ENCODE assay signal across 8 mouse cellular contexts in genomic region chr8:104247054-104247907, GRCm38 (mm10). TPM values are rescaled to one million over a fixed set of nuclear protein-coding genes. Genes with fewer than 3 reads are reported as not detected.
DNase-seq lines count a peak whose midpoint lies in the region; ATAC-seq and TF ChIP-seq lines count a peak whose summit lies in the region.

No protein-coding gene starts in this region.

- peak; percentile 34 for DNase-seq in gastrocnemius, adult 2 months
- no peak for DNase-seq in gastrocnemius, postnatal 4 days (ENCODE audit: low spot score in 2 of 2)
- DNase-seq in forebrain, embryonic 10.5 days (ENCODE audit: extremely low spot score, low spot score), result no peak
- DNase-seq in hindbrain, postnatal 0 days (ENCODE audit: low spot score), result no peak
- DNase-seq in liver, embryonic 13.5 days, result no peak
- no peak for DNase-seq in ovary, adult 18-20 months (ENCODE audit: low spot score)
- DNase-seq in embryo, embryonic 9.5 days (ENCODE audit: extremely low spot score), result no peak

- intact Hi-C loops in gastrocnemius, adult 2 months (cut with DNase I), result loop anchor here (10.0 kb wide), 1 partner anchor 318 kb away; no protein-coding TSS in a partner anchor

- WGBS in forebrain, embryonic 10.5 days, result 71% methylated on average over 22 of the region's 22 CpGs
- 72% methylated on average over 22 of the region's 22 CpGs for WGBS in hindbrain, postnatal 0 days
- 33% methylated on average over 22 of the region's 22 CpGs for WGBS in liver, embryonic 13.5 days (ENCODE audit: insufficient replicate concordance)

- H3K9me3 ChIP-seq in forebrain, embryonic 10.5 days, result no peaks in the 10 kb centered on the region
- no peaks in the 10 kb centered on the region for H3K9me3 ChIP-seq in hindbrain, postnatal 0 days (ENCODE audit: low read length)
- H3K9me3 ChIP-seq in liver, embryonic 13.5 days (replicated peaks), result no peaks in the 10 kb centered on the region

- H3ac ChIP-seq in myocyte (ENCODE audit: control insufficient read depth, insufficient read length), result no peak overlapping the region

- TF ChIP-seq CTCF in gastrocnemius, adult 2 months (IDR thresholded peaks at IDR 0.05), result no peak
- TF ChIP-seq CTCF in hindbrain, postnatal 0 days (IDR thresholded peaks at IDR 0.05; ENCODE audit: low read depth), result no peak

- no peak for ATAC-seq in hindbrain, postnatal 0 days
- no peak for ATAC-seq in liver, embryonic 13.5 days (ENCODE audit: low read depth)

- H3K27me3 ChIP-seq in forebrain, embryonic 10.5 days (ENCODE audit: poor library complexity, severe bottlenecking), result no peaks in the 10 kb centered on the region
- no peaks in the 10 kb centered on the region for H3K27me3 ChIP-seq in hindbrain, postnatal 0 days (ENCODE audit: insufficient read depth, low read length)
- no peaks in the 10 kb centered on the region for H3K27me3 ChIP-seq in liver, embryonic 13.5 days
- H3K27me3 ChIP-seq in myocyte (ENCODE audit: control insufficient read depth, insufficient read depth, insufficient read length), result no peaks in the 10 kb centered on the region

- H3K36me3 ChIP-seq in forebrain, embryonic 10.5 days (replicated peaks), result peaks cover 16% of the 10 kb centered on the region
- H3K36me3 ChIP-seq in hindbrain, postnatal 0 days (ENCODE audit: insufficient read depth, low read length), result peaks cover 17% of the 10 kb centered on the region
- H3K36me3 ChIP-seq in liver, embryonic 13.5 days, result no peaks in the 10 kb centered on the region
- H3K36me3 ChIP-seq in myocyte (ENCODE audit: control insufficient read depth, insufficient read depth), result peaks cover 3% of the 10 kb centered on the region

- TF ChIP-seq POLR2A in myocyte (IDR thresholded peaks at IDR 0.05; ENCODE audit: insufficient read length, low read depth), result no peak

- H3K79me2 ChIP-seq in myocyte (ENCODE audit: control insufficient read depth, insufficient read depth), result no peaks in the 10 kb centered on the region

- peaks cover 36% of the 10 kb centered on the region for H3K4me1 ChIP-seq in forebrain, embryonic 10.5 days
- H3K4me1 ChIP-seq in hindbrain, postnatal 0 days (ENCODE audit: insufficient read depth, low read length), result peaks cover 6% of the 10 kb centered on the region
- peaks cover 47% of the 10 kb centered on the region for H3K4me1 ChIP-seq in liver, embryonic 13.5 days (replicated peaks)

- peak overlapping the region; percentile 93 for H3K27ac ChIP-seq in gastrocnemius, adult 2 months
- no peak overlapping the region for H3K27ac ChIP-seq in forebrain, embryonic 10.5 days
- peak overlapping the region; percentile 81; the same call in 1 of the 2 replicates for H3K27ac ChIP-seq in hindbrain, postnatal 0 days
- H3K27ac ChIP-seq in liver, embryonic 13.5 days, result peak overlapping the region; percentile 63

- H3K4me2 ChIP-seq in hindbrain, postnatal 0 days (ENCODE audit: low read depth, low read length), result peak overlapping the region; percentile 82
- H3K4me2 ChIP-seq in liver, embryonic 13.5 days, result peak overlapping the region; percentile 90
- peak overlapping the region; percentile 91 for H3K4me2 ChIP-seq in myocyte (ENCODE audit: low read depth)

- H3K9ac ChIP-seq in hindbrain, postnatal 0 days (replicated peaks; ENCODE audit: low read length), result peak overlapping the region; percentile 89
- H3K9ac ChIP-seq in liver, embryonic 13.5 days, result peak overlapping the region; percentile 88

- peak overlapping the region; percentile 98 for H3K4me3 ChIP-seq in gastrocnemius, adult 2 months
- peak overlapping the region; percentile 88 for H3K4me3 ChIP-seq in forebrain, embryonic 10.5 days
- H3K4me3 ChIP-seq in hindbrain, postnatal 0 days (ENCODE audit: low read length), result peak overlapping the region; percentile 92
- peak overlapping the region; percentile 89 for H3K4me3 ChIP-seq in liver, embryonic 13.5 days (replicated peaks)
- H3K4me3 ChIP-seq in myocyte, result peak overlapping the region; percentile 61

TF ChIP-seq in myocyte, 11 proteins besides CTCF, POLR2A, EP300 and RAD21:
- TF ChIP-seq REST (IDR thresholded peaks at IDR 0.05; ENCODE audit: insufficient read depth, insufficient read length) (no peak), MYOG (IDR thresholded peaks at IDR 0.05; ENCODE audit: control insufficient read depth in 1 of 3, insufficient read depth in 1 of 3, insufficient read length in 2 of 3, low read depth in 2 of 3) (no peak), POLR2AphosphoS2 (IDR thresholded peaks at IDR 0.05; ENCODE audit: insufficient read length, low read depth) (no peak), MAX (IDR thresholded peaks at IDR 0.05; ENCODE audit: low read depth) (no peak), TCF12 (IDR thresholded peaks at IDR 0.05; ENCODE audit: insufficient read depth, poor library complexity, severe bottlenecking) (no peak), SRF (IDR thresholded peaks at IDR 0.05; ENCODE audit: control insufficient read depth, insufficient read length, low read depth) (no peak), E2F4 (IDR thresholded peaks at IDR 0.05; ENCODE audit: insufficient read depth) (no peak), USF1 (IDR thresholded peaks at IDR 0.05; ENCODE audit: low read depth) (no peak), CEBPB (IDR thresholded peaks at IDR 0.05; ENCODE audit: insufficient read depth, poor library complexity, severe bottlenecking) (no peak), TCF3 (IDR thresholded peaks at IDR 0.05; ENCODE audit: insufficient read length, low read depth) (no peak), MYOD1 (IDR thresholded peaks at IDR 0.05; ENCODE audit: control insufficient read depth in 1 of 3, insufficient read length in 2 of 3, low read depth in 2 of 3) (no peak)

RNA-seq across cellular contexts. Expression of gene Tk2, which starts 1.1 kb away (rescaled TPM):
- 1 to 10 TPM; 2.7 to 3.6 TPM for total RNA-seq in gastrocnemius, adult 2 months (2021)
- total RNA-seq in gastrocnemius, postnatal 4 days (2021), result 10 to 100 TPM in 1 of 2 experiments, 1 to 10 TPM in 1; 9.7 to 11.6 TPM
- polyA plus RNA-seq in forebrain, embryonic 10.5 days (2016; fragmentation: Nextera tagmentation; extraction: Ambion mirVana), result 25.7 and 25.8 TPM in 2 replicates
- total RNA-seq in hindbrain, postnatal 0 days (2014; rRNA removed), result 46.7 and 50.9 TPM in 2 replicates
- 44.4 and 45.1 TPM in 2 replicates for polyA plus RNA-seq in hindbrain, postnatal 0 days (2015; fragmentation: Nextera tagmentation; extraction: Ambion mirVana)
- 5.5 and 5.7 TPM in 2 replicates for polyA plus RNA-seq in liver, embryonic 13.5 days (2015; fragmentation: Nextera tagmentation; extraction: Ambion mirVana)
- 10.3 TPM for polyA plus RNA-seq in myocyte (2012; fragmentation: generic; extraction: Trizol)

RNA-seq across cellular contexts. Expression of gene Cklf, which starts 3.4 kb away (rescaled TPM):
- 1 to 10 TPM; 1.4 to 3.8 TPM for total RNA-seq in gastrocnemius, adult 2 months (2021)
- 10 to 100 TPM; 16.0 to 19.4 TPM for total RNA-seq in gastrocnemius, postnatal 4 days (2021)
- polyA plus RNA-seq in forebrain, embryonic 10.5 days (2016; fragmentation: Nextera tagmentation; extraction: Ambion mirVana), result 39.4 and 41.7 TPM in 2 replicates
- total RNA-seq in hindbrain, postnatal 0 days (2014; rRNA removed), result 31.6 and 33.6 TPM in 2 replicates
- polyA plus RNA-seq in hindbrain, postnatal 0 days (2015; fragmentation: Nextera tagmentation; extraction: Ambion mirVana), result 34.1 and 34.3 TPM in 2 replicates
- polyA plus RNA-seq in liver, embryonic 13.5 days (2015; fragmentation: Nextera tagmentation; extraction: Ambion mirVana), result 19.0 and 20.9 TPM in 2 replicates
- polyA plus RNA-seq in myocyte (2012; fragmentation: generic; extraction: Trizol), result 12.2 TPM

RNA-seq across cellular contexts. Expression of gene Cmtm2a, which starts 45.7 kb away (rescaled TPM):
- total RNA-seq in gastrocnemius, adult 2 months (2021), result not detected
- not detected for total RNA-seq in gastrocnemius, postnatal 4 days (2021)
- polyA plus RNA-seq in forebrain, embryonic 10.5 days (2016; fragmentation: Nextera tagmentation; extraction: Ambion mirVana), result not detected in 2 replicates
- total RNA-seq in hindbrain, postnatal 0 days (2014; rRNA removed), result 1.2 TPM in 1 of 2 replicates, not detected in the other
- polyA plus RNA-seq in hindbrain, postnatal 0 days (2015; fragmentation: Nextera tagmentation; extraction: Ambion mirVana), result not detected in 2 replicates
- not detected in 2 replicates for polyA plus RNA-seq in liver, embryonic 13.5 days (2015; fragmentation: Nextera tagmentation; extraction: Ambion mirVana)
- not detected for polyA plus RNA-seq in myocyte (2012; fragmentation: generic; extraction: Trizol)
